Mouse (Mus musculus): ENCODE measurements around the gene Gm11127.
"Not testable (repeated sequence)": the region's sequence is repeated elsewhere in the genome, so short reads cannot be mapped to it uniquely, and the experiment has no call there.

The Gm11127 gene

DNA sequence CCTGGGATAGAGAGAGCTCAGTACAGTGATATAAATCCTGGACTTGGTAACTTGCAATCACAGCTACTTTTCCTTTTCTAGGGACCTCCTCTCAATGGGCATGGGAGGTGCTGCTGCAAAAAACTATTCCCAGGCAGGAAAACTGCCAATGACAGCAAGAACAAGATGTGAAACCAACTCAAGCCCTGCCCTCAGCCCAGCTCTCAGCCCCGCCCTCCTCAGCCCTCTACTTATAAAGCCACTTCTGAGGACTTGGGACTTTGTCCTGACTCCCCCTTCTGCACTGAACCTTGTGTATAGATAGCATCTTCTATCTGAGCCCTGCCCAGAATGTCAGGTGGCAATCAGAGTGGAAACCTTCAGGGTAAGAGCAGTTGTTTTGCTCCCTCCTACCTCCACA is at the start of gene Gm11127:
TSS of gene Gm11127 (minus strand) at position 10 of the 400 bp plus-strand sequence.
- DNase-seq (ENCODE audit: low spot score) = not testable (repeated sequence)

DNA sequence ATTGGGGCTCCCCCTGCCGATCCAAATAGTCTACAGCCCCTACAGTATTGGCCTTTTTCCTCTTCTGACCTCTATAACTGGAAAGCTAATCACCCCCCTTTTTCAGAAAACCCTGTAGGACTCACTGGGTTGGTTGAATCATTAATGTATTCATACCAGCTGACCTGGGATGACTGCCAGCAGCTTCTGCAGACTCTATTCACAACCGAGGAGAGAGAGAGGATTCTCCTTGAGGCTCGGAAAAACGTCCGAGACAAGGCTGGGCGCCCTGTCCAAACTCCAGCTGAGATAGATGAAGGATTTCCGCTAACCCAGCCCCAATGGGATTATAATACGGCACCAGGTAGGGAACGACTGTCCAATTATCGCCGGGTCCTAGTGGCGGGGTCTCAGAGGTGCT is 43.9 kb upstream of the Gm11127 start:
- not testable (repeated sequence) for DNase-seq (ENCODE audit: low spot score)

DNA sequence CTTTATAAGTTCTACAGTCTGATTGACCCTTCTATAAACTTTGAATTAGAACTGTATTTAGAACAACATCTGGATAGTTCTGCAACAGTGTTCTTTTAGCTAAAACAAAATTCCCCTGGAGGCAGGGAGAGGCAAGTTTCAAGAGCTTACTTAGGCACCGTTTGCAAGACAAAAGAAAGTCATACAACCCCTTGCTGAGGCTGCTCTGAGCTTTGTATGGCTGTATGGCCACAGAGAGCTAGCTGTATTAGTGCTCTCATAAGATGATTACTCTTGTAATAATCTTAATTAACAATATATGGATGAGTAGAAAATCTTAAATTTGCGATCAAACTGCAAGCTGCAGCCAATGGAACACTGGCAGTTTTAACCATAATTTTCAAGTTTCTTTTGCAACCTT is 41.4 kb upstream of the Gm11127 start:
- not testable (repeated sequence) for DNase-seq (ENCODE audit: low spot score)

DNA sequence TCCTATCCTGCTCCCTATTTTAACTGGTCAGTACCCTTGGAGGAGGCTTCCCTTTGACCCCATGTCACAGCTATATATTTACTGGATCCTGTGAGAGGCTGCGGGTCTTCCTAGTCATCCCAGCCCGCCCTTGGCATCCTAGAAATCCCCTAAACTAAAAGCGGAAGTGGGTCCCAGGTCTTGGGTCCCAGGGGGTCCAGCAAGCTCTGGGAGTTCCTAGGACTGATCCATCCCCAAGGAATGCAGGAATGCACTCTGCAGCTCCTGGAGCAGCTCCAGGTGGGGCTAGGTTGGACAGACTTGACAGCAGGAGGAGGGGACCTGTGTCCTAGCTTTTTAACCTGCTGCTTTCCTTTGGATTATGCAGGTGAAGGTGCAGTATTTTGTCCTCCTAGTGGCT is 35.8 kb upstream of the Gm11127 start:
- DNase-seq (ENCODE audit: low spot score) = no peak

DNA sequence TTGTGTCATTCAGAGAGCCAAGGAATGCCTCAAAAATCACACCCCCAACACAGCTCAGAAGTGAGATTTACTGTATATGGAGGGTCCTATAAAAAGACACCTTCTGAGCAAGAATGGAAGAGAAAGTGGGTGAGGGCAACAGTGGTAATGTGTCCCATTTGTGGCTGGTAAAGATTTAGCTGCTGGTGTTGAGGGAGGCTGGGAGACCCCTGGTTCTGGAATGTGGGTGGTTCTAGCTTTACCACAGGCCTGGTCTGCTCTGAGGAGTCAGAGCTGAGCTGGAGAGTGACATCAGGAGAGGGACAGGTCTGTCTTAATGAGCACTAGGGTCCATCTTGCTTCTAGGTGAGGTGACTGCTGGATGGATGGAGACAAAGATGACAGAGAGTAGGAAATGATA is 34.3 kb upstream of the Gm11127 start:
- DNase-seq (ENCODE audit: low spot score) = not testable (repeated sequence)

DNA sequence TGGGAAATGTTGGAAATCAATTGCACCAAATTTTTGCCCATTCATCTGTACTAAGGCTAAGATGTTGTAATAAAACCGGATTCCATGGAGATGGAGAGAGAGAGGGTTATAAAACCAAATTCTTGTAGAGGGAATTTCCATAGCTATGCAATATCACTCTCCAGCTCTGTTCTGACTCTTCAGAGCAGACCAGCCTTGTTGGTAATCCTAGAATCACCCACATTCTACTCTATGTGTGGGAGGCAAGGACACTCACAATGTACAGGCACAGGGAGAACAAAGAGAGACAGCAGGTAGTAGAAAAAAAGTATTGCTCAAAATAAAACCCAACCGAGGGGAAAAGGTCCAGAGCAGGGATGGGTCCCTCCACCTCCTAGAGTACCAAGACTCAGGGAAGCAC is 33.8 kb upstream of the Gm11127 start:
- DNase-seq (ENCODE audit: low spot score) = not testable (repeated sequence)

DNA sequence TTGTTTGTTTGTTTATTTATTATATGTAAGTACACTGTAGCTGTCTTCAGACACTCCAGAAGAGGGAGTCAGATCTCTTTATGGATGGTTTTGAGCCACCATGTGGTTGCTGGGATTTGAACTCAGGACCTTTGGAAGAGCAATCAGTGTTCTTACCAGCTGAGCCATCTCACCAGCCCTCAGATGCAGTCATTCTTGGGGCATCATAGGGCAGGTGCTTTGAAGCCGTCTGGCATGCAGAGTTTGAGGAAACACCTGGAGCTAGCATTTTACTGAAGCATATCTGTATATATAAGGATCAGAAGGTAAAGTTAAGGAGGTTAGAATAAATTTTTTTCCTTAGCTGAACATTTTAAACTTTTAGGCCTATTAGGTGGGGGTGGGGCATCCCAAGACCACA is 27.8 kb upstream of the Gm11127 start:
- DNase-seq (ENCODE audit: low spot score) = not testable (repeated sequence)

- peak; percentile 1 for DNase-seq (ENCODE audit: low spot score)
These were observed 25.8 kb upstream of the Gm11127 start for GRCm38 (mm10) chr17:36083870-36084451.

DNA sequence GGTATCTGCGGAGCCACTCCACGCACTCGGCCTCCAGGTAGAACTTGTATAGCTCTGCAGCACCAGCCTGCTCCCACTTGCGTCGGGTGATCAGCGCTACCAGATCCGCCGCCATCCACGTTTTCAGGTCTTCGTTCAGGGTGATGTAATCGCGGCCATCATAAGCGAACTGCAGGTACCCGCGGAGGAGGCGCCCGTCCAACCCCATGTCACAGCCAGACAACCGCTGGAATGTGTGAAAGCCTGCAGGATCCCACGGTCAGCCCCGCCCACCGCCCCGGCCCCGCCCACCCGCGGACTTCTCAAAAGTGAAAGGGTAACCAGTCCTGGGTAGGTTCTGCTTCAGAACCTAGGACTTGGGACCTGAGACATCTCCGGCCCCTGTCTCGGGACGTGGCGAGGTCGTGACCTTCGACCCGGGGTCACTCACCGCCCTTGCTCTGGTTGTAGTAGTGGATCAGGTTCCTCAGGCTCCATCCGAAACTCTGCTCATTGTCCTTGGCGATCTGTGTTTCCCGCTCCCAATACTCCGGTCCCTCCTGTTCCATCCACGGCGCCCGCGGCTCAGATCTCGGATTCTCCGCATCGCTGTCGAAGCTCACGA is 25.2 kb upstream of the Gm11127 start:
- peak; percentile 1 for DNase-seq (ENCODE audit: low spot score)

GRCm38 (mm10) chr17:36082519-36083232 is 24.5 kb upstream of the Gm11127 start:
- DNase-seq (ENCODE audit: low spot score) = not testable (repeated sequence)

DNA sequence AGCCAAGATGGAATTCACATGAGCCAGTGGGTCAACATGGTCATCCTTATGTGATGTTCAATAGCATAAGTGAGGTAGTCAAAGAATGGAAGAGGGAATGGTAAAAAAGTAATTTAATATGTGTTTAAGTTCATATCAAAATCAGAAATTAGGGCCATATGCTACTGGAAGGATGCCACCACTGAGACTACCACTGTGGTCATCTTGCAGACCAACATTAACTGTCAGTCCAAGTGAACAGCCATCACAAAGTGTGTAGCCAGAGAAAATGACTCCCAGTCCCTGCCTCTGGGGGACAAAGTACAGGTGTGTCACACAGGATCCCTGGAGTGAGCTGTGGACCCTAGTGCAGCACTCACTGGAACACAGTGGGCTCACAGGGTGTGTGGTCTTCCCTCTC is 23.7 kb upstream of the Gm11127 start:
- DNase-seq (ENCODE audit: low spot score) = peak; percentile 1

DNA sequence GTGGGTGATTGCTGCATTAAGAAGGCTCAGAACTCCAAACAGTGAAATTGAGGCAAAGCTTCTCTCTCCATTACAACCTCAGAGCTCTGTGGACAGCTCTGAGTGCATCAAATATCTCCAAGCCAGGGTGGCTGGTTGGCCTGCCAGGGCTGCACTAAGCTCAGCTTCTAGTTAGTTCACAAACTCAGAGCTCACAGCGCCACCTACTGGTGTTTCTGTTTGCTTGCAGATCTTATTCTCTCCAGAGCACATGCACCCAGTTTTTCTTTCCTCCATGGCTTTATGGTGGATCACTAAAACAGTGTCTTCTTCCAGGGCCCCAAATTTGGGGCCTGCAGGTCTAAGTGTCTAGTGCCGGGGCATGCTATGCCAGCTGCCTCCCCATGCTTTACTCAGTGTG is 2.7 kb upstream of the Gm11127 start:
- peak; percentile 95 for DNase-seq (ENCODE audit: low spot score)

DNA sequence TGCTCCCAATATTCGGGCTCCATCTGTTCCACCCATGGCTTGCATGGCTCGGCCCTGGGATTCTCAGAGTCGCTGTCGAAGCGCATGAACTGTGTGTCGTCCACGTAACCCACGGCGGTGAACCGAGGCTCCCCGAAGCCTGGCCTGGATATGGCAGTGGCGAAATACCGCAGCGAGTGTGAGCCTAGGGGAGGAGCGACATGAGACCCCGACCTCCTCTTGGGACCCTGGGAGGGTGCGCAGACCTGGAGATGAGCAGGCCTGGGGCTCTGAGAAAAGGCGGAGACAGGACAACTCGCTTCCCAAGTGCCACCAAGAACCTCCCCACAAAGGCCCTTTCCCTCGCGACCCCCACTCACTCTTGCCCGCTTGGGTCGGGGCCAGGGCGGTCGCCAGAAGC is 244 bp downstream of the Gm11127 start:
- not testable (repeated sequence) for DNase-seq (ENCODE audit: low spot score)

DNA sequence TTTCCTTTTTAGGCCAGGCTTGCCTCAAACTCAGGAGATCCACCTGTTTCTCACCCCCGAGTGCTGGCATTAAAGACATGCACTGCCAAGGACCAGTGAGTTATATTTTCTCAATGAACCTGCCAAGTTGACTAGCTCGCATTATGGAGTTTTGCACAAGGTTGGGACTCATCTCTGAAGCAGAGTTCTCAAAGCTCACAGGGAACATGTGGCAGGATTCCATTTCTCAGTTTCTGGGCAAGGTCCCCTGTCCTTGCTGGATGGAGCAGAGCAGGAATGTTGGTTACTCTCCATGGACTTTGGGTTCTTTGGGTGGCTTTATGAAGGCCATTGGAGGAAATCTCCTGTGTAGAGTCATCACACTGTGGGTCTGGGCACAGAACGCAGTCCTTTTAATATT is 14.9 kb downstream of the Gm11127 start:
- peak; percentile 60 for DNase-seq (ENCODE audit: low spot score)

DNA sequence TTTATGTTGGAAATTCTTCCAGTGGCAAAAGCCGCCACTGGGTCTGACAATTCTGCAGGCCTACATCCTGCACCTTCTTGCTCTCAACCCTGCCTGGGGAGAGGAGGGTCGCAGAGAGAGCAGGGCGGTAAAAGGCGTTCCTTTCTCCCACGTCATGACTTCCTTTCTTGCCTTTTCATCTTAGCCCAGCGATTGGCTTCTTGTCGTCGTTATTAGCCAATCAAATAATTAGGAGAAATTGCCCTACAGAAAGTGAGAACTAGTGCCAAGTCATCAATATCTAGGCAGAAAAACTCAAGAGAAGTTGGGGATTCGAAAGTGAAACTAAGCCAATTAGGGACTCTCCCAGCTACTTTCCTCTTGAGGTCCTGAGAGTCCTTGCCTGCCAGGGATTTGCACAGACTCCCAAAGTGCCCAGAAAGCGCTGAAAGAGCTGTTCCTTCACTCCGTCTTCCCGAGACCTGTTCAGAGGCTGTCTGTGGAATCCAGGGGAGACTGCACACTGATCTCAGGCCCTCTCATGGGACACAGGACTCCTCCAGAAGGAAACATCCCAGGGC is 15.5 kb downstream of the Gm11127 start, which contains the start of the genes H2-T22 and Gm6034:
TSS of gene H2-T22 (minus strand) at position 138 of the 560 bp plus-strand sequence.
TSS of gene Gm6034 (plus strand) at position 352 of the 560 bp plus-strand sequence.
- peak; percentile 95 for DNase-seq (ENCODE audit: low spot score)

DNA sequence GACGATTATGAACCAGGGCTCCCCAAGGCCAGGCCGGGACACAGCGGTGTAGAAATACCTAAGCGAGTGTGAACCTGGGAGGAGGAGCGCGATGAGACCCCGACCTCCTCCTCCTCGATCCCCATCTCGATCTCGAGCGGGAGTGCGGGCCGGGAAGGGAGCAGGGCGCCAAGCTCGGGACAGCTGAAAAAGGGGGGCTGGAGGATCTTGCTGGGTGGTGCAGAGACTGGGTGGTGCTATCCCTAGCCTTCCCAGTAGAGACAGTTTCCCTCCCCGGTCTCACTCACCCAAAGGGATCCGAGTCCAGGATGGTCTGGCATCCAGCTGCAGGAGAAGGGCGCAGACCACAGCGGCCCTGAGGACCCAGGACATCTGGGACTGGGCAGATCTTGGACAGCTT is 16.1 kb downstream of the Gm11127 start:
- not testable (repeated sequence) for DNase-seq (ENCODE audit: low spot score)

- DNase-seq (ENCODE audit: low spot score) = not testable (repeated sequence)
These were observed 17.6 kb downstream of the Gm11127 start for GRCm38 (mm10) chr17:36040604-36041003.

- not testable (repeated sequence) for DNase-seq (ENCODE audit: low spot score)
These were observed 22.0 kb downstream of the Gm11127 start for GRCm38 (mm10) chr17:36036126-36036525.

DNA sequence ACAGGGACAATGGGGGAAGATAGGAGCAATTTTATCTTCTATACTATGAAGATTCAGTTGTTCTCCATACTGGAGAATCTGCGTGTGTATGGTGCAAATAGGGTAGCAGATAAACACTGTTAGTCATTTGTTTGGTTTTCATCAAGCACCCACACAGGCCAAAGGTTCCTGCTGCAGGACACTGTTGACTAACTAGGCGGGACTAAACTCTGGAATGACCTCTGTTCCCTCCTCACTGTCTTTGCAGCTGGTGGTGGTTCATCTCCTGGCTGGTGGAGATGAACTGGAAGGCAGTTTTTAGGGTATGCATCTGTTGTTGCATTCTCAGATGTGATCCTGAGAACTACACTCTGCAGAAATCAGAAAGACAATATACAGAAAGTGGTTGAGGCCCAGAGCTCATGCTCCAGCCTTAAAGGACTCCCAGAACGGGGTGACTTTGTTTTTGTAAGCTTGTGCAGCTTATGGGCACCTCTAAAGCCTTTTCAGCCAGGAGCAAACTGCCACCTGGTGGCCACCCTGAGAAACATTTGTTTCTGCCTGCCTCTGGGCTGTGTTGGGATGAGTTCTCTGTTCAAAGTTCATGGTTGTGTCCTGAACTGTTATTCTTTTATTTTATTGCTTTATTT is 23.0 kb downstream of the Gm11127 start:
- DNase-seq (ENCODE audit: low spot score) = peak; percentile 68

- DNase-seq (ENCODE audit: low spot score) = not testable (repeated sequence)
These were observed 23.6 kb downstream of the Gm11127 start for GRCm38 (mm10) chr17:36034524-36034923.

DNA sequence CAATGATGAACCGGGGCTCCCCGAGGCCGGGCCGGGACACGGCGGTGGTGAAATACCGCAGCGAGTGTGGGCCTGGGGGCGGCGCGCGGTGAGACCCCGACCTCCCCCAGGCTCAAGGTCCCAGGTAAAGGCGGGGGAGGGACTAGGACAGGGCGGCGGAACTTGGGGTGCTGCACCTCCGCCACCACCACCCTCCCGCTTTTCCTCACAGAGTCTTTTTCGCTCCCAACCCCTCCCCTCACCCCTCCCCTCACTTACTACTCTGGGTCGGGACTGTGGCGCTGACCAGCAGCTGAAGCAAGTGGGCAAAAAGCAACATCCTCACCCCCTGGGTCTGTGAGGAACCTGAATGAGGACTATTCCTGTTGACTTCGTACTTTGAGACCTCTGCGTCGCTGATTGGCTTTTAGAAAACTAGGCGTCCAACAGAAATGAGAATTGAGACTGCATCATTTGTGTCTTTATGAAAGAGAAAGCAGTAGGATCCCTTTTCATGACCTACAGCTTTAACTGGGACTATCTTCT is 25.8 kb downstream of the Gm11127 start, which contains the start of gene H2-T23:
TSS of gene H2-T23 (minus strand) at position 505 of the 525 bp plus-strand sequence.
- DNase-seq (ENCODE audit: low spot score) = peak; percentile 59

Data from adipocyte (in vitro differentiated cells).